Mouse (Mus musculus) brain, embryonic 14.5 days (tissue): ENCODE measurements around the gene Pde6b.

Experiments used
- CTCF ChIP-seq: fragments of 200-500 bp; IDR thresholded peaks from 2 replicates; pipeline ENCODE4 v1.5.1; 2012; ENCODE audit warnings: inconsistent platforms, mild to moderate bottlenecking, moderate library complexity, borderline replicate concordance; ENCODE audit not compliant: insufficient read depth, insufficient read length; ENCODE audit errors: extremely low read depth
- POLR2A ChIP-seq: fragments of 200-500 bp; IDR thresholded peaks from 2 replicates; pipeline ENCODE4 v1.6.1; 2012; ENCODE audit warnings: mild to moderate bottlenecking, inconsistent platforms, borderline replicate concordance; ENCODE audit not compliant: poor library complexity, insufficient read depth, insufficient read length, severe bottlenecking; ENCODE audit errors: extremely low read depth

DNA sequence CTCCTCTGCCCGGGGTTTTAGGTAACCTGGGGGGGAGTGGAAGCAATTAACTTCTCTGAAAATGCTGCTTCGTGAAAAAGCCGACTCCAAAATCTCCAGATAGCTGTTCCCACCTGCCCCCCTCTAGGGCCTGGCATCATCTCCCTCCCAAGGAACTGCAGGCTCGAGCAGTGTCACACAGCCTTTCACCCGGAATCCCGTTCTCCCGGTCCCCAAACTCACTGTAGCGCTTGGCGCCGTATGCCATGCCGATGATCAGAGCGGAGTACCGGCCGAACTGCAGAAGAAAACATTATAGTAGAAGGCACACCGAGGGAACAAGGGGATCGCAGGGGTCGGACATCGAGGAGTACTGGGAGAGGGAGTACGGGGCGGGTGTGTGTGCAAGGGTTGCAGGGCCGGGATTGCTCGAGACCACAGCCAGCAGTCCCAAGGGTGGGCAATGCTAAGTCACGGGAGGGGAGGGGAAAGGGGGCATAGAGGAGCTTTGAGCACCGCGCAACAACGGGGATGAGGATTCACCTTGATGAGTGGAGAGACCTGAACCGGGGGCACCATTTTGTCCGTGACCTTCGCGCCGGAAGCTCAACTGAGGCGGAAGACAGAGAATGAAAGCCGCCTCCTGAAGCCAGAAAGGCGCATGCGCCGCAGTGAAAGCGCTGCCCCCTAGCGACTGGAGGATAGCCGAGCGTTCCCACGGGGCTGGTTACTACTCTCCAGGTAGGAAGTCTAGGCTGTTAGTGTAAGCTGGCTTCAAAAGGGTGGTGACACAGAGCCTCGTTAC lies 45.8 kb downstream of the Pde6b start, which contains the start of gene Atp5k:
- TF ChIP-seq CTCF (peak; percentile 92), POLR2A (peak; percentile 46; the same call in 1 of the 2 replicates)
